Mouse (Mus musculus) kidney, adult 2 months (tissue): Measurements from ENCODE around the gene Timm23.

Experiments
- CTCF ChIP-seq: fragments of 200-500 bp; conservative IDR thresholded peaks from 2 replicates; pipeline ENCODE4 v1.5.1; 2011; ENCODE audit warnings: low read depth, mild to moderate bottlenecking, control low read depth, low read length, moderate library complexity, mixed read lengths; ENCODE audit not compliant: insufficient read depth, insufficient read length
- POLR2A ChIP-seq: fragments of 200-500 bp; IDR thresholded peaks from one replicate; pipeline ENCODE4 v1.6.1; 2011; ENCODE audit warnings: low read depth, low read length, control low read depth

DNA sequence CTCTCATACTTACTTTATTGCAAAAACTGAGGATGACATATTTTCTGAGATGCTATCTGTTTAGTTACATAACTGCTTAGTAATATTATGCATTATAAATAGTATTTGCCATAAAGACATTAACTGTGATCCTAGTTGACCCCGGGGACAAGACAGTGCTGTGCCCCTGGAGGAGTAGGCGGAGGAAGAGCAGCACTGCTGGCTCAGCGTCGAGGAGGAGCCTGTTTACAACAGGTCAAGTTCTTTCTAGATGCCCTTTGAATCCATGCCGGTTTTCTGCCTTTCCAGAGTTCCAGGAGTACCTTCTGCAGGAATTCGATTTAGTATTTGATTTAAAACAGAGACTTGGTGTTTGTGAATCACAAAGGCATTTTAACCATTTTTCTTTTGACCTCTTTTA lies 47.9 kb upstream of the Timm23 start:
- no peak for TF ChIP-seq CTCF
- TF ChIP-seq POLR2A: no peak
